Mouse (Mus musculus): ENCODE data around the gene Ptafr.

Gene Ptafr

DNA sequence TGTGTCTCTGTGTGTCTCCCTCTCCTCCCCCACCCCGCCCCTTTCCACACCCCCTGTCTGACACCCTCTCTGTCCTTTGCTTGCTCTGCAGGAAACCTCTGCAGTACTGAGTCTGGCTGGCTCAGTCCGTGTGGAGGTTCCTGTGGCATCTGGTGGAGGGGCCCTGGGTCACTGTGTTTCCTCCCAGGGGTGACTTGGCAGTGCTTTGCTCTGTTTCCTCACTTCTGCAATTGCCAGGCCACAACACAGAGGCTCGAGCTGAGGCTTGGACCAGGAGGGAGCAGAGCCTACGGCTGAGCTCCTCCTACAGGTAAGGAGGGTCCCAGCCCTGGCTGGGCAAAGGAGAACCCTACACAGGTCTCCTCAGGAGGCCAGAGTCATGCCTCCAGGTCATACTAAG is at the start of gene Ptafr:
TSS of gene Ptafr (plus strand) at position 103 of the 400 bp plus-strand sequence.
- no peak for DNase-seq (ENCODE audit: low read depth, low spot score)

DNA sequence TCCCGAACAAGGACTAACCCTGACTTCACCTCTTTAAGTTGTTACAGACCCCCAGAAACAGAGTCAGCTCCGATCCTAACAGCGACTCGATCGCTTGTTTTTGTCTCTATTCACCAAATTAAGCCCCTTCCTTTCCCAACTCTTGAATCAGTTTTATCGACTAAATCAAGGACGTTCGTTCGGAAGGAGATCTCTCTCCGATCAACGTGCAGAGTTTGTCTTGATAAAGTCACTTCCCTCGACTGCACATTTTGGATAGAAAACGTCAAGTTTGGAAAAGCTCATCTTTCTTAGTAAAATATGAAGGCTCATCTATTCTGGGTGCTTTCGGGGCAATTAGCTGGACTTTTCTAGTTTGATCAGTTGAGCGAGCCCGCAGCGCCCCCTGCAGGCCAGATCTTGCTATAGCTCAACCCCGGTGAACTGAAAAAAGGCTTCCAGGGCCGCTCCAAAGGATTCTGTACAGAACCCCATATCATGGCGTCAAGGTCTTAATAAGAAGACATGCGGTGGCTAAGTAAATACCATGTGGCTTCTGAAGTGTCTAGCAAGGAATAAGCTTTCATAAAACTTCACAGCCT is 49.2 kb upstream of the Ptafr start:
- peak; percentile 83 for DNase-seq (ENCODE audit: low read depth, low spot score)

DNA sequence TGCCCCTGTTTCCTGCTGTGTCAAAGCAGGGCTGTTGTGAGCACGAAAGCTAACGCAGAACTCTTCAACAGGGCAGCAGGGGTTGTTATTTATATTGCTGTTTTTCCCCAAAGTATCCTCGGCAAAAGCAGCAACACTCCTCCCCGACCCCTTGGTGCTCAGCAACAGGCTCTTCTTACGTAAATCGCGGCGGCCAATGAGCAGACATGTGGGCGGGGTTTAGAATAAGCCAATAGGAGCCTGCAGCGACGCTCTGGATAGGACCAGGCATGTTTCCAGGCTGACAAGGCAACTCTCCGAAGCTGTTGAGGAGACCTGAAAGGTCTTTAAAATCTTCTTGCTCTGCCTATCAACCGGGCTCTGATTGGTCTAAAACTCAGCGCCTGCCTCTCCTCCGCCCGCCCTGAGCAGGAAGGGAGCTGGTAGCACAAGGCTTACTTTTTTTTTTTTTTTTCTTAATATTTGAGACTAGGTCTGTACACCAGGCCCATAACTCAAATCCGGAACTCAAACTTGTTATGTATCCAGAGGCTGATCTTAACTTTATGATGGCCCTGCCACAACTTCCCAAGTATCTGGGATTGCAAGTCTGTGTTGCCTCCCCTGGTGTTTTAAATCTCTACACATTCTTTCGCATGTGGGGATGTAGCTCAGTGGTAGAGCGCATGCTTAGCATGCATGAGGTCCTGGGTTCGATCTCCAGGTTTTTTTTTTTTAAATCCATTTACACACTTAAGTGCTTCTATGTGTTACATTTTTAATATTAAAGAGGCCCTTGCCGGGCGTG is 48.3 kb upstream of the Ptafr start:
- DNase-seq (ENCODE audit: low read depth, low spot score) = peak; percentile 97

DNA sequence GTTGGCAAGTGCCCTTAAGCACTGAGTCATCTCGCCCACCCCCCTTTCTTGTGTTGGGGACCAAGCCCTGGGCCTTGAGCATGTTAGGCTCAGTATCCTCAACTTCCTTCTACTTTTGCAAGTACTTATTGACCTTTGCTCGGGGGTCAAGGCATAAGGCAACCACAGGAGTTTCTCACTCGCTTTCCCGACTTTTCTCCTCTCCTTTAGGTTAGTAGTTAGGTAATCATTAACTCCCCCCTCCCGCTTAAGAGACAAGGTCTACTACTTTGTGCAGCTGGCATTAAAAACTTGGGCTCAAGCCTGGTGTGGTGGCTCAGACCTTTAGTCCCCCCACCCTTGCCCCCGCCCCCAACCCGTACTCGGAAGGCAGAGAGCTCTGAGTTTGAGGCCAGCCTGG is 45.8 kb upstream of the Ptafr start:
- no peak for DNase-seq (ENCODE audit: low read depth, low spot score)

DNA sequence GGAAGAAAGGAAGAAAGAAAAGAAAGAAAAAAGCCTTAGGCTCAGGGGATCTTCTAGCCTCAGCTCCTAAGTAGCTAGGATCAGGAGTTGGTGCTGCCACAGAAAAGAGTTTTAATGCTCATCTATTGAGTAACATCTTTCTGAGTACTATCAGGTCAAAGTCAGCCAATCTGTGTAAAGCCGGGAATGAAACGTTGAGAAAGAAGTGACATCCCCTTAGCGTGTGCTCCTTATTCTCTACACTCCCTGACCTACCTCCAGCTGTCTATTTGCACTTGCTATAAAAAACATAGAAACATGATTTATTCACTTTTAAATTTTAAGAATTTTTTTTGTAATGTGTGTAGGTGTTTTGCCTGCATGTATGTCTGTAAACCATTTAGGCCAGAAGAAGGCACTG is 44.7 kb upstream of the Ptafr start:
- DNase-seq (ENCODE audit: low read depth, low spot score) = no peak

DNA sequence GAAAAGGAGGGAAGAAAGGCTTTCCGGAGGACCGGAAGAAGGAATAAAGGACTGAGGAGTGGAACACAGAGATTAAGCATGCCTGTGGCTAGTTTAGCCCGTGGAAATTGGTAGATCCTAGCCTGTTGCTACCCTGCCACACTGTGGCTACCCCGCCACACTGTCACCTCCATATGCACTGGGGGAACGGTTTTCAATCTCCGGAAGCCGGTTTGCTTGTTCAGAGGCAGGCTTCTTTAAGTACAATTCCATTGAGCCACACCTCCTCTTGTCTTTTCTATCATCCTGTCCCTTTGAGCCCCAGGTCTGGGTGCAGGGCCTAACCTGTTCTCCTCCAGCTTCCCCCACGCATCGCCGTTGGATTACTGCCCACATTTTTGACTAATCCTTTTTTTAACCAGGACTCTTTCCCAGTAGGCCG is 39.5 kb upstream of the Ptafr start:
- no peak for DNase-seq (ENCODE audit: low read depth, low spot score)

DNA sequence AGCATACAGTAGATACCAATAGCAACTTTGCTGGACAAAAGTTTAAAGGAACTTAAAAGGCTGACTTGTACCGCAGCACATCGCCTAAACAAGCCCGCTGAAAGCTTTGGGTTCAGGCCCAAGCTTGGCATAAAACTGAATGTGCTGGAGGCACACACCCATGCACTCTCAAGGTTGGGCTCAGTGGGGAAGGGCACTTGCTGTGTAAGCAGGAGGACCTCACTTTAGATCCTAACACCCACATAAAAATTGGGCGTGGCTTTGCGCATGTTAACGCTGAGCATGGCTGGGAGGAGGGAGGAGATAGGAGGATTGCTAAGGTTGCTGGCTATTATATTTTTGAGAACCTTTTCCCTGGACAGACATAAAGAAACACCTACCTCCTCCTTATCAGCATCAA is 39.1 kb upstream of the Ptafr start:
- no peak for DNase-seq (ENCODE audit: low read depth, low spot score)

DNA sequence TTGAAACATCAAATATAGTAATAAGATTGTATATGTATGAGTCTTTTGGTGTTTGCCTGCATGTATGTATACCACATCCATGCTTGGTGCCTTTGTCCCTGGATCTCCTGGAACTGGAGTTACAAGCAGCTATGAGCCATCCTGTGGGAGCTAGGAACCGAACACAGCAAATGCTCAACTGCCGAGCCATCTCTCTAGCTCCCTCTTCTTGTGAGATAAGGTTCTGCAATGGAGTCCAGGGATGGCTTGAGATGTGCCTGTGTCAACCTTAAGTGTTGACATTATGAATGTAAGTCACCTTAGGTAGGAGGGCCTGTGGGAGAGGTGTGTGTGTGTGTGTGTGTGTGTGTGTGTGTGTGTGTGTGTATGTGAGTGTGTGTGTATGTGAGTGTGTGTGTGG is 37.2 kb upstream of the Ptafr start:
- DNase-seq (ENCODE audit: low read depth, low spot score) = no peak

DNA sequence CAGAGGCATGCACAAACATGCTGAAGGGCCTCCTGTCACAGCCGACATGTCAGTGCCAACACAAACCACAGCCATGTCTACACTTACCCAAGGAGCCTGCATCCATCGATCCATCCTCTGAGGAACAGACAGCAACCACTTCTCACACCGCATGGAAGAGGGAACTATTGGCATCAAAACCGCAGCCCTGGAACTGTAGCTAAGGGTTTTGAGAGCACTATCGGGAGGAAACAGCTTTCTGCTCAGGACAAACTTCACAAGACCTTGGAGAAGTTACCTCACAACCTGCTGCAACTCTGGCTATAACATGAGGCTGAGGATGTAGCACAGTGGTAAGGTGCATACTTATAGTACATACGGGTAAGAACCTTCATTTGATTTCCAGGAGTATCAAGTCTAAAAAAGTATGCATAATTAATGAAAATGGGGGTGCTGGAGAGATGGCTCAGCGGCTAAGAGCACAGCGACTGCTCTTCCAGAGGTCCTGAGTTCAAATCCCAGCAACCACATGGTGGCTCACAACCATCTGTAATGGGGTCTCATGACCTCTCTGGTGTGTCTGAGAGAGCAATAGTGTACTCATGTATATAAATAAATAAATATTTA is 35.8 kb upstream of the Ptafr start:
- DNase-seq (ENCODE audit: low read depth, low spot score) = no peak

DNA sequence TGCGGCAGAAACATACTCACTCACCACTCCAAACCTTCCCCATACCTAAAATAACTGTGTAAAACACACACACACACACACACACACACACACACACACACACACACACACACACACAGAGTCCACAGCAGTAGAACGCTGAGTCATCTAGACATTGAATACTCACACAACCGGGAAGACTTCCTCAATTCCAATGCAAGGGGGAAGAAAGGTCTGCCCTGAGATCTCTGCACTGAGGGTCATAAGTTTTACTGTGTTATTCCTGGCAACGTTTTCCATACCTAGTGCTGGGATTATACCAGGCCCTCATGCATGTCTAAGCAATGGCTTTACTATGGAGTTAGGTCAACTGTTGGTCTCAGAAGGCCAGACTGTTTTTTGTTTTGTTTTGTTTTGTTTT is 34.5 kb upstream of the Ptafr start:
- DNase-seq (ENCODE audit: low read depth, low spot score) = no peak

DNA sequence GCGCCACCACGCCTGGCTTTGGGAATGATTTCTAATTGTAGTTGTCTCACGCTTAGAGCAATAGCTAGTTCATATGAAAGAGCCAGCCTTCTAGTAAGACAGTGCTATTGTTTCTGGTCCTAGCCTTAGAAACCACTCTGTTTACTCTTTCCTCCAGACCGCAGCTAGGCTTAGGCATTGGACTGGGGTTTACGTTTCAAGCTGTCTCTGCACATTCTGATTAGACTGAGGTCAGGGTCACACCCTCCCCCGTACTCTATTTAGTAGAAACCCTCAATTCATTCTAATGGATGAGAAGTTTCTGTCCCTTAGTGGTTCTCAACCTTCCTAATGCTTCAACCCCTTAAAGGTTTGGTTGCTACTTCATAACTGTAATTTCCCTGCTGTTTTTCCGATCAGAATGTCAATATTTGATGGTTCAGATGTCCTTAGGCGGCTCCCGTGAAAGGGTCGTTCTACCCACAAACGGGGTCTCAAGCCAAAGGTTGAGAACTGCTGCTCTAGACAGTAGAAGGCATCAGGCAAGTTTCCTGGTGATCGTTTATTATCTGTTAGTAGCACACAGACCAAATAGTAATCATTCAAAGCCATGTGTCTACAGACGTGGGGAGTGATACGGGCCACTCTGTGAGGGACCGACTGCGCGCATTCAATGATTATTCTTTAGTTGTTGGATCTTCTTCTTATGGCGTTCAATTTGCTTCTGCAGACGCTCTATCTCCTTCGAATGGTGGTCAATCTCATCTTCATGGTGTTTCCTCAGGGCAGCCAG is 33.6 kb upstream of the Ptafr start:
- DNase-seq (ENCODE audit: low read depth, low spot score) = no peak

DNA sequence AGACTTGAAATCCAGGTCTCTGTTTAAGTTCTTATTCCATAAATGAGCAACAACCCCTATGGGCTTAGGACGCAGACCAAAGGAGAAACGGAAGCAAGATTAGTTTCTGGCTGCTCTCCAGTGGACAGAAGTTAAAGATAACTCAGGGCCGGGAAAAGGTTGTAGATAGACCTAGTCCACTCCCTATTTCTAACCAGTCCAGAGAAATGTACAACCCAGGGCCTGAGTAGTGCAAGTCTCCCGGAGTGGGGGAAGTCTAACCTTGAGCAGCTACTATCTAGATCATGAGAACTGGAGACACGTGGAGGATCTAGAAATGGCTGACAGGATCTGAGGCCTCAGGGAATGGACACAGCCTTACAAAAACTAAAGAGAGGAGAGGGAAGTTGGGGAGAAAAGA is 31.4 kb upstream of the Ptafr start:
- no peak for DNase-seq (ENCODE audit: low read depth, low spot score)

DNA sequence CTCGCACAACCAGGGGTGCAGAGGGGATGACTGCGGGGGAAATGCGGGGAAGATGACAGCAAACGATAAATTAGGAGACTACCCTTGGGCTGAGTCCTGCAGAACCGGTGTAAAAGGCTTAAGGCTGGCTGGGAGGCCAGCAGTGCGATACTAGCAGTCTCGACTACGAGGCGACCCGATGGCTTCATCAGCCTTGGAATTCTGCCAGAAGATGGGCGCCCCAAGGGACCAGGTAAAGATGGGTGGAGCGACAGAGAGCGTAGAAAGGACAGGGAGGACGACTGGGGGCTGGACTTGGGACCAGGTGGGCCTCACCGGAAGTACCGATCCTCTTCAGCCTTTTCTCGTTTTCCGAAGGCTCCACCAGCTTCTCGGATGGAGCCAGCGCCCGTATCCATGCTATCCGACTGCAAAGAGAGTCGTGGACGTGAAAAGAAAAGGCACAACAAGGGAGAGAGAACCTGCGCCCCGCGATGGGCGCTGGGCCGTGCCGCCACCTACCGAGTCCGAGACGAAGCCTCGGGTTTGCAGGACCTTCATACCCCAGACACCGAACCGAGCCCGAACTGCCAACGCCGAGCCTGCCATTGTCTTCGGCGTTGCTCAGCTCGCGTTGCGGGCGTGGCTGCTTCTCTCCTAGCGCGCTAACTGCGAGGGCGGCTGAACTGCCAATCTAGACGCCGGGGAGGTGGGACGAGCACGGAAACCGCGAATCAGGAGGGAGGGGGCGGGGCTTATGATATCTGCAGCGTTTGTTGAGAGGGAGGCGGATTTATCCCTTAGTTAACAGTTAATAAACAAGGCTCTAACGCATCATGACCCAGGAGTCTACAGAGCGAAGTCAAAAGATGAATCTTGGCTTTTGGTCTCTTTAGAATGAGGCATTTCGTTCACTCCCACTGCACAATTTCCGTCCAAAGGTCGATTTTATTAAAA is 30.6 kb upstream of the Ptafr start, which contains the start of gene Atpif1:
TSS of gene Atpif1 (minus strand) at position 679 of the 936 bp plus-strand sequence.
- DNase-seq (ENCODE audit: low read depth, low spot score) = peak; percentile 92

DNA sequence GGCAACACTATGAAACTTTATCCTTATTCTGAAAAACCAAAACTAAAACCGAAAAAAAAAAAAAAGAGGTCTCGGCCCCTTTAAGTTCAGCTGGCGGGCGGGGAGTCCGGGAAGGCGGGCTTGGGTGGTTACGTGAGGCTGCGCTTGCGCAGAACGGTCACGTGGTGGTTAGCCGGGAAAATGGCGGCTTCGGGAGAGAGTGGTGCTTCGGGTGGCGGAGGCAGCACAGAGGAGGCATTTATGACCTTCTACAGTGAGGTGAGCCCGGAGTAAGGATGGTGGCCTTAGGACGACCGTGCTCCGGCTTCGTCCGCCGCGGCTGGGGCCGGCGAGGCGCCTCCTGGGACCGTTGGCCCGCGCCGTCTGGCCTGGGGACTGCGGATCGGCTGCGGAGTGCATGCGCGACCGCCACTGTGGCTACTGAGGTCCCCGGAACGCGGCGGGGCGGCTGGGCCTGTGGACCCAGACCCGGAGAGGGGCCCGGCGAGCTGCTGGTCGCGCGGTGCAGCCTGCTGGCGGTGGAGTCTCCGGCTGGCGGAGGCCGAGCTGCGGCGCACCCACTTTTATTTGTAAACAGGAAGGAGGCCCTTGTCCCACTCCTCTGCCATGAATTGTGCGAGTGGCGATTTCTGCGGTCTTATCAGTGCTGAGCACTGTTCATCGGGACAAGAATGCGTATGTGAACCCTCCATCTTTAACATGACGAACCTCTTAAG is 28.3 kb upstream of the Ptafr start, which contains the start of gene Dnajc8:
TSS of gene Dnajc8 (plus strand) at position 145 of the 716 bp plus-strand sequence.
- DNase-seq (ENCODE audit: low read depth, low spot score) = peak; percentile 95

DNA sequence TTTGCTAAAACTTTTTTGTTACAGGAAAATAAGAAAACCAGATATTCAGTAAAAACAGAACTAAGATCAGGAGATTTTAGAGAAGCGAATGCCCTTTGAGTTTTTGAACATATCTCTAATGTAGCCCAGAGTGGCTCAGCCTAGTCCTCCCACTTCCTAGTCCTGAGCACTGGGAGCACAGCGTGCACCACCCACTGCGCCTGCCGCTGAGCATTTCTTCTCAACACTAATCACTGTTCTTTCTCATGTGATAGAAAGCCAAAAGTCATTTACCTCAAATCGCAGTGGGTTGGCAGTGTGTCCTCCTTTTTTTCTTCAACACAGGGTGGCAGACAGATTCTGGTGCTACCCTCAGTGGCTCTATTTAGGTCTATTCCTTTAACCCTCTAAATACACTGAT is 24.4 kb upstream of the Ptafr start:
- no peak for DNase-seq (ENCODE audit: low read depth, low spot score)

DNA sequence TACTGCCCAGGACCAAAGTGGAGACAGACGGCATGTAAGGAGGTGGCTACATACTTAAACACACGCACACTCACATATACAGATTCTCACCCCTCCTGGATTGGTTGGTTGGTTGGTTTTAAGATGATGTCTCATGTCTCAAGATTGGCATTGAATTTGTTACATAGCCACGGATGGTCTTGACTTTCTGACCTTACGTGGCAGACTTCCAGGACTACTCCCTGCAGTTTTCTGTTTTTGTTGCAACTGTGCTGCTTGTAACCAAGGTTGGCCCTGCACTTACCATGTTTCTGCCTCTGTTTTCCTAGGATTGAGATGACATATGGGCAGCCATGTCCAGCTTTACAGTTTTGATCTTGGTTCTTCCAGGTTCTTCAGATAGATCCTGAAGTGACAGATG is 22.5 kb upstream of the Ptafr start:
- no peak for DNase-seq (ENCODE audit: low read depth, low spot score)

DNA sequence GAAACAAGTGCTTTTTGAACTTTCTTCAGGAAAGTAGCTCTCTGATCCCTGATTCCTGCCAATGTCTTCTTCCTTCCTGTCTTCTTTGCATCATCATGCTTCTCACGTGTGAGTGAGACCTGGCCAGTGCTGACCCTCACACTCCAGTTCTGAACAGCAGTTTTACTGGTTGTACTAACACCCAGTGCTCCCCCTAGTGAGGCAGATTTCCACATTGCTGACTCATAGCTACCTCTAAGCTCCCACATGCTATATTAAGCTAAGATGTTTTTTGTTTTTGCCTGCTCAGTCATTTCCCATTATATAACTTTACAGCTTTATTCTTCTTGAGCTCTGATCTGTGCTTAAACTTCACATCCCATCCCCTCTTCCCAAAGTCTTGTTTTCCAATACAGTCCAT is 21.1 kb upstream of the Ptafr start:
- DNase-seq (ENCODE audit: low read depth, low spot score) = no peak

DNA sequence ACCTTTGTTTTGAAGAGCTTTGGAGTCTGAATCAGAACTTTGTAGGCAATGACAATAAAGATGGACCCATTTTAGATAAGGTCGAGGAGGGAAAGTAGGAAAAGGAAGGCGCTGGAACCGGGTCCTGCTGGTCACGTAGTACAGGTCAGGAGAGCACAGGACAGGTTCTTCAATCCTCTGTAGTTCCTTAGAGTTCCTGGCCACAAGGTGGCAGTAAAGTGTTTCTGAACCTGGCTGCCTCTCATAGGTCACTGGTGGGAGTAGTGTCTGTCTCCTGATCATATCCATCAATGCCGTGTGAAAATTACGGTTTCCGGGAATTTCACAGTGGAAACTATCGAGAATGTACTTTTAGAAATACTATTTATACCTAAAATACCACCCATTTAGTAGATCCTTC is 18.0 kb upstream of the Ptafr start:
- peak; percentile 71 for DNase-seq (ENCODE audit: low read depth, low spot score)

DNA sequence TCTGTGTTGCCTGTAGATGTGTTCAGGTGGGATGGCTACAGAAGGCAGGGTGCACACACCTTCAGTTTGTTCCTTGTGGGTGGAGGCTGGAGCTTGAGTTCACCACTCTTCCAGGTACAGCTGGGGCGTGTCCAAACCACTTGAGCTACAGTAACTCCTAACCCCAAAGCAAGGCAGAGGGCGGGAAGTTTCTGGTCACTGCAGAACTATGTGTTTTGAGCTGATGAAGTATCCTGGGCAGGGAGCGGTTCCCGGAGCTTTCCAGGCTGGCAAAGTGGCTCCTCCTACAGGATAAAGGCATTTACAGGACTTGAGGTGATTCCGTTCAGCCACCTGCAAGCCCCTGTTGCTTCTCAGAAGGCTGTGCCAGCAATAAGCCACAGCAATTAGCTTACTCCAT is 9.6 kb upstream of the Ptafr start:
- no peak for DNase-seq (ENCODE audit: low read depth, low spot score)

DNA sequence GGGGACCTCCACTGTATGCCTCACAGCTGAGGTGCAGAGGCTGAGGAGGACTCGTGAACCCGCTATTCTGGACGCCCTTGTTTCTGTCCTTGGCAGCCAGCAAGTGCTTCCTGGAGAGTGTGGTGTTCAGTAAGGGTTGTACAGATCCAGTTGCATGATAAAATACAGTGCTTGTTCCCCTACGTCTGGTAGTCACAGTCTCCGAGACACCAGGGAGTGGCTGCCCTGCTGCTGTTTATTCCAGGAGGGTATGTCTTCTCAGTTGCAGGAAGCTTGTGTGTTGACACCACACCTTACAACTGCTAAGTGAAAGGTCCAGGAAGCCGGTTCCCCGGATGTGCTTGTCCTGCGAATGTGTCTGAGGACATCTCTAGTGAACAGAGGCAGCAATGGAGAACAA is 9.2 kb upstream of the Ptafr start:
- no peak for DNase-seq (ENCODE audit: low read depth, low spot score)
